Mouse (Mus musculus): ENCODE results near the gene Dhrs2.

- TF ChIP-seq CTCF (IDR thresholded peaks at IDR 0.05) (no peak), EP300 (IDR thresholded peaks at IDR 0.05) (no peak)
Observed at GRCm38 (mm10) chr14:55198187-55198586, 23.6 kb upstream of the Dhrs2 start.
